In genomic region chr15:102239260-102239590, GRCm38 (mm10) we compare ENCODE assay signal across 7 mouse cellular contexts. TPM values are rescaled to one million over a fixed set of nuclear protein-coding genes. Genes with fewer than 3 reads are reported as not detected.
DNase-seq lines count a peak whose midpoint lies in the region; ATAC-seq lines count a peak whose summit lies in the region.

No protein-coding gene starts in this region.

- peaks cover 11% of the 10 kb centered on the region for H3K27me3 ChIP-seq in forebrain, embryonic 11.5 days (ENCODE audit: control insufficient read depth, insufficient read depth, low read length)

- H3K27ac ChIP-seq in forebrain, embryonic 11.5 days (ENCODE audit: low read depth, low read length) = no peak overlapping the region

- H3K36me3 ChIP-seq in forebrain, embryonic 11.5 days (ENCODE audit: control insufficient read depth, insufficient read depth, low read length) = no peaks in the 10 kb centered on the region

- peak; percentile 79 for ATAC-seq in forebrain, embryonic 11.5 days (replicated peaks; ENCODE audit: low FRiP score)

- 11% methylated on average over 9 of the region's 9 CpGs for WGBS in forebrain, embryonic 11.5 days

- no peaks in the 10 kb centered on the region for H3K9me3 ChIP-seq in forebrain, embryonic 11.5 days (ENCODE audit: control insufficient read depth, low read length)

- H3K4me1 ChIP-seq in forebrain, embryonic 11.5 days (replicated peaks; ENCODE audit: control insufficient read depth, insufficient read depth, low read length) = peaks cover 18% of the 10 kb centered on the region

- H3K9ac ChIP-seq in forebrain, embryonic 11.5 days (ENCODE audit: low read length) = no peak overlapping the region

- H3K4me3 ChIP-seq in forebrain, embryonic 11.5 days (ENCODE audit: low read depth, low read length) = no peak overlapping the region

- H3K4me2 ChIP-seq in forebrain, embryonic 11.5 days (ENCODE audit: low read depth, low read length, severe bottlenecking) = no peak overlapping the region

- DNase-seq in MN1 (ENCODE audit: low spot score) = peak; percentile 92
- peak; percentile 12 for DNase-seq in c-Kit-negative CD71-positive TER-119-positive erythroid progenitor cells, embryonic 14.5 days (ENCODE audit: low read depth, low spot score)
- peak; percentile 92 for DNase-seq in forebrain, embryonic 11.5 days (ENCODE audit: low spot score)
- DNase-seq in heart, postnatal 4 days = peak; percentile 88
- DNase-seq in layer of hippocampus, postnatal 10 days (ENCODE audit: low spot score in 2 of 2) = peak; percentile 88 to 89
- DNase-seq in lung, postnatal 36 days = peak; percentile 91
- DNase-seq in retina, postnatal 1 day = peak; percentile 89

RNA-seq across cellular contexts. Expression of gene Itgb7, which starts 7.5 kb away (rescaled TPM):
- polyA plus RNA-seq in forebrain, embryonic 11.5 days (2014; fragmentation: Nextera tagmentation; extraction: Ambion mirVana) = 0.76 and 1.1 TPM in 2 replicates
- total RNA-seq in heart, postnatal 4 days (2021) = 1 to 10 TPM in 1 of 2 experiments, under 1 TPM in 1; 0.98 to 1.0 TPM
- total RNA-seq in layer of hippocampus, postnatal 10 days (2021) = 1 to 10 TPM; 1.3 to 2.5 TPM

RNA-seq across cellular contexts. Expression of gene Rarg, which starts 18.1 kb away (rescaled TPM):
- 19.3 and 19.7 TPM in 2 replicates for polyA plus RNA-seq in forebrain, embryonic 11.5 days (2014; fragmentation: Nextera tagmentation; extraction: Ambion mirVana)
- total RNA-seq in heart, postnatal 4 days (2021) = 10 to 100 TPM; 12.9 to 16.6 TPM
- total RNA-seq in layer of hippocampus, postnatal 10 days (2021) = 10 to 100 TPM; 12.5 to 15.6 TPM

RNA-seq across cellular contexts. Expression of gene Gm9918, which starts 31.1 kb away (rescaled TPM):
- 0.21 and 0.48 TPM in 2 replicates for polyA plus RNA-seq in forebrain, embryonic 11.5 days (2014; fragmentation: Nextera tagmentation; extraction: Ambion mirVana)
- total RNA-seq in heart, postnatal 4 days (2021) = not detected
- not detected for total RNA-seq in layer of hippocampus, postnatal 10 days (2021)

RNA-seq across cellular contexts. Expression of gene Csad, which starts 34.7 kb away (rescaled TPM):
- 38.2 and 39.2 TPM in 2 replicates for polyA plus RNA-seq in forebrain, embryonic 11.5 days (2014; fragmentation: Nextera tagmentation; extraction: Ambion mirVana)
- 10 to 100 TPM; 26.8 to 29.9 TPM for total RNA-seq in heart, postnatal 4 days (2021)
- total RNA-seq in layer of hippocampus, postnatal 10 days (2021) = 10 to 100 TPM; 33.0 to 38.7 TPM

RNA-seq across cellular contexts. Expression of gene Zfp740, which starts 36.2 kb away (rescaled TPM):
- 79.8 and 80.7 TPM in 2 replicates for polyA plus RNA-seq in forebrain, embryonic 11.5 days (2014; fragmentation: Nextera tagmentation; extraction: Ambion mirVana)
- 10 to 100 TPM; 45.3 to 49.4 TPM for total RNA-seq in heart, postnatal 4 days (2021)
- total RNA-seq in layer of hippocampus, postnatal 10 days (2021) = 10 to 100 TPM; 64.4 to 68.3 TPM

Comparison
In these comparisons a context has a peak if more than half of its experiments do, and no peak if none do; other contexts are left out.
1. DNase-seq: peak in every context shown above with its lines; median percentile 92 in MN1; 92 in forebrain, embryonic 11.5 days; 91 in lung, postnatal 36 days; 89 in retina, postnatal 1 day; 88 in layer of hippocampus, postnatal 10 days; 88 in heart, postnatal 4 days; 12 in c-Kit-negative CD71-positive TER-119-positive erythroid progenitor cells, embryonic 14.5 days.